Comparison of ENCODE assay signal across 23 mouse cellular contexts in genomic region chr14:29027276-29027675, GRCm38 (mm10). TPM values are rescaled to one million over a fixed set of nuclear protein-coding genes. Genes with fewer than 3 reads are reported as not detected.
DNase-seq lines count a peak whose midpoint lies in the region; ATAC-seq lines count a peak whose summit lies in the region.
"Had no signal": no experiment of that assay in that cellular context is flagged by ENCODE, and none has a peak within 500 bp of the region (broad histone marks: within the 10 kb centered on the region; RNA-seq: fewer than 3 reads in every experiment).

No protein-coding gene starts in this region.

- H3K9ac ChIP-seq in forebrain, embryonic 16.5 days (replicated peaks; ENCODE audit: low read depth, low read length): no peak overlapping the region
- H3K9ac ChIP-seq in forebrain, embryonic 13.5 days: no peak overlapping the region
- H3K9ac ChIP-seq in embryonic facial prominence, embryonic 13.5 days: no peak overlapping the region
- H3K9ac ChIP-seq: forebrain, embryonic 15.5 days; heart, embryonic 15.5 days; liver, embryonic 15.5 days; neural tube, embryonic 12.5 days; stomach, embryonic 15.5 days had no signal

- H3K36me3 ChIP-seq in forebrain, embryonic 16.5 days (ENCODE audit: control insufficient read depth, insufficient read depth): no peaks in the 10 kb centered on the region
- no peaks in the 10 kb centered on the region for H3K36me3 ChIP-seq in forebrain, embryonic 13.5 days (ENCODE audit: poor library complexity, severe bottlenecking)
- H3K36me3 ChIP-seq in embryonic facial prominence, embryonic 13.5 days: no peaks in the 10 kb centered on the region
- H3K36me3 ChIP-seq: forebrain, embryonic 15.5 days; heart, embryonic 15.5 days; hindbrain, embryonic 10.5 days; liver, embryonic 15.5 days; neural tube, embryonic 12.5 days; stomach, embryonic 15.5 days had no signal

- H3K27me3 ChIP-seq in forebrain, embryonic 16.5 days (replicated peaks; ENCODE audit: control insufficient read depth, insufficient read depth, low read length): no peaks in the 10 kb centered on the region
- H3K27me3 ChIP-seq in forebrain, embryonic 13.5 days: peaks cover 4% of the 10 kb centered on the region; the same call in 1 of the 2 replicates
- H3K27me3 ChIP-seq in embryonic facial prominence, embryonic 13.5 days: no peaks in the 10 kb centered on the region
- H3K27me3 ChIP-seq: forebrain, embryonic 15.5 days; heart, embryonic 15.5 days; liver, embryonic 15.5 days; neural tube, embryonic 12.5 days; stomach, embryonic 15.5 days had no signal

- intact Hi-C loops in left cerebral cortex, postnatal 14 days (cut with DNase I): no loop called here

- no peak overlapping the region for H3K4me3 ChIP-seq in forebrain, embryonic 16.5 days (replicated peaks; ENCODE audit: low read length)
- H3K4me3 ChIP-seq in forebrain, embryonic 13.5 days: no peak overlapping the region
- no peak overlapping the region for H3K4me3 ChIP-seq in embryonic facial prominence, embryonic 13.5 days
- H3K4me3 ChIP-seq: forebrain, embryonic 15.5 days; gastrocnemius, adult 2 months; heart, adult 2 months; heart, embryonic 15.5 days; hindbrain, embryonic 10.5 days; liver, embryonic 15.5 days; neural tube, embryonic 12.5 days; stomach, embryonic 15.5 days had no signal

- H3K4me1 ChIP-seq in forebrain, embryonic 16.5 days (replicated peaks; ENCODE audit: control insufficient read depth, insufficient read depth, low read length): peaks cover 27% of the 10 kb centered on the region
- H3K4me1 ChIP-seq in forebrain, embryonic 13.5 days: peaks cover 22% of the 10 kb centered on the region
- peaks cover 34% of the 10 kb centered on the region for H3K4me1 ChIP-seq in embryonic facial prominence, embryonic 13.5 days
- H3K4me1 ChIP-seq: liver, embryonic 15.5 days; neural tube, embryonic 12.5 days; stomach, embryonic 15.5 days had no signal

- H3K27ac ChIP-seq in forebrain, embryonic 16.5 days (ENCODE audit: low read length): 0 out of 2 replicates have a peak overlapping the region, but pooled peaks have one; percentile 22
- no peak overlapping the region for H3K27ac ChIP-seq in forebrain, embryonic 13.5 days
- peak overlapping the region; percentile 91 for H3K27ac ChIP-seq in embryonic facial prominence, embryonic 13.5 days
- H3K27ac ChIP-seq: gastrocnemius, adult 2 months; heart, adult 2 months; heart, embryonic 15.5 days; hindbrain, embryonic 10.5 days; liver, embryonic 15.5 days; neural tube, embryonic 12.5 days; stomach, embryonic 15.5 days had no signal

- ATAC-seq in forebrain, embryonic 16.5 days: no peak
- no peak for ATAC-seq in forebrain, embryonic 13.5 days
- no peak for ATAC-seq in embryonic facial prominence, embryonic 13.5 days (ENCODE audit: insufficient number of reproducible peaks, insufficient read depth, low FRiP score, low TSS enrichment, low read depth)
- ATAC-seq: forebrain, embryonic 15.5 days had no signal

- peak; percentile 81 for DNase-seq in brain, adult 2 months (ENCODE audit: low read depth, low spot score)
- DNase-seq in cerebellum, adult 9-11 months: peak; percentile 74
- DNase-seq in lung, postnatal 25 days (ENCODE audit: low spot score): no peak
- DNase-seq in left cerebral cortex, postnatal 14 days (ENCODE audit: low spot score in 2 of 2): no peak
- no peak for DNase-seq in layer of hippocampus, postnatal 14 days (ENCODE audit: low spot score in 2 of 2)
- DNase-seq: gastrocnemius, adult 2 months; heart, adult 2 months; kidney, adult 8-10 months; kidney, postnatal 4 days; lung, postnatal 10 days had no signal

- 86% methylated on average over 5 of the region's 5 CpGs for WGBS in forebrain, embryonic 16.5 days
- WGBS in forebrain, embryonic 13.5 days: 88% methylated on average over 5 of the region's 5 CpGs
- 92% methylated on average over 5 of the region's 5 CpGs for WGBS in embryonic facial prominence, embryonic 13.5 days

- H3K4me2 ChIP-seq in forebrain, embryonic 16.5 days (ENCODE audit: low read length): no peak overlapping the region
- H3K4me2 ChIP-seq in forebrain, embryonic 13.5 days: no peak overlapping the region
- H3K4me2 ChIP-seq in embryonic facial prominence, embryonic 13.5 days: no peak overlapping the region
- H3K4me2 ChIP-seq: forebrain, embryonic 15.5 days; heart, embryonic 15.5 days; liver, embryonic 15.5 days; neural tube, embryonic 12.5 days; stomach, embryonic 15.5 days had no signal

- no peaks in the 10 kb centered on the region for H3K9me3 ChIP-seq in forebrain, embryonic 16.5 days (ENCODE audit: control insufficient read depth, low read length)
- no peaks in the 10 kb centered on the region for H3K9me3 ChIP-seq in forebrain, embryonic 13.5 days (replicated peaks)
- no peaks in the 10 kb centered on the region for H3K9me3 ChIP-seq in embryonic facial prominence, embryonic 13.5 days
- H3K9me3 ChIP-seq: forebrain, embryonic 15.5 days; heart, embryonic 15.5 days; hindbrain, embryonic 10.5 days; liver, embryonic 15.5 days; neural tube, embryonic 12.5 days; stomach, embryonic 15.5 days had no signal

RNA-seq across cellular contexts. Expression of gene Lrtm1, which starts 9.3 kb away (rescaled TPM):
- 0.07 and 0.33 TPM in 2 replicates for polyA plus RNA-seq in forebrain, embryonic 16.5 days (2015; fragmentation: Nextera tagmentation; extraction: Ambion mirVana)
- 0.18 and 0.26 TPM in 2 replicates for polyA plus RNA-seq in forebrain, embryonic 13.5 days (2015; fragmentation: Nextera tagmentation; extraction: Ambion mirVana)
- polyA plus RNA-seq in embryonic facial prominence, embryonic 13.5 days (2015; fragmentation: Nextera tagmentation; extraction: Ambion mirVana): 0.79 and 0.88 TPM in 2 replicates
- not detected for total RNA-seq in left cerebral cortex, postnatal 14 days (2021)
- total RNA-seq in layer of hippocampus, postnatal 14 days (2021): not detected
- total RNA-seq: common myeloid progenitor, adult 5-6 weeks; MEL; monocyte, adult 5-6 weeks had no signal
- polyA plus RNA-seq: spleen, adult 2 months had no signal

Comparison
In these comparisons a context has a peak if more than half of its experiments do, and no peak if none do; other contexts are left out.
1. DNase-seq: peak in brain, adult 2 months (single experiment) and cerebellum, adult 9-11 months (single experiment); none in lung, postnatal 25 days (single experiment), left cerebral cortex, postnatal 14 days (0 of 2) and layer of hippocampus, postnatal 14 days (0 of 2).